Mouse (Mus musculus) midbrain, embryonic 14.5 days (tissue): Measurements from ENCODE around the gene Plekhg5. TPM values are rescaled to one million over a fixed set of nuclear protein-coding genes. Genes with fewer than 3 reads are reported as not detected.

Experiments used
- ATAC-seq: fragments of 200-750 bp; cut with Nextera tagmentation; 2 replicates; pipeline ENCODE4 v1.8.0; 2017; ENCODE audit warnings: moderate number of reproducible peaks, moderate library complexity; ENCODE audit not compliant: low FRiP score, low TSS enrichment
- DNase-seq: peaks from one replicate; pipeline ENCODE4 v3.0.0-alpha.2; 2015
- H3K27ac ChIP-seq: fragments of 300-500 bp; sonication (generic); replicated peaks from 2 replicates; pipeline ENCODE4 v1.5.1; 2014; ENCODE audit warnings: mild to moderate bottlenecking, low read depth, low read length, moderate library complexity
- H3K27me3 ChIP-seq: fragments of 300-500 bp; sonication (generic); 2 replicates; pipeline ENCODE4 v1.6.1; 2014; ENCODE audit warnings: low read length, control low read depth, mixed read lengths; ENCODE audit not compliant: control insufficient read depth, insufficient read depth
- H3K36me3 ChIP-seq: fragments of 300-500 bp; sonication (generic); 2 replicates; pipeline ENCODE4 v1.6.1; 2014; ENCODE audit warnings: low read length, control low read depth; ENCODE audit not compliant: control insufficient read depth, insufficient read depth
- H3K4me1 ChIP-seq: fragments of 300-500 bp; sonication (generic); 2 replicates; pipeline ENCODE4 v1.6.1; 2014; ENCODE audit warnings: mild to moderate bottlenecking, antibody characterized with exemption, low read length, control low read depth; ENCODE audit not compliant: control insufficient read depth, insufficient read depth
- H3K4me2 ChIP-seq: fragments of 300-500 bp; sonication (generic); 2 replicates; pipeline ENCODE4 v1.6.1; 2014; ENCODE audit warnings: mild to moderate bottlenecking, low read length, moderate library complexity
- H3K4me3 ChIP-seq: fragments of 300-500 bp; sonication (generic); replicated peaks from 2 replicates; pipeline ENCODE4 v1.5.1; 2014; ENCODE audit warnings: low read depth, low read length
- H3K9ac ChIP-seq: fragments of 300-500 bp; sonication (generic); replicated peaks from 2 replicates; pipeline ENCODE4 v1.6.1; 2014; ENCODE audit warnings: mild to moderate bottlenecking, low read length, moderate library complexity
- H3K9me3 ChIP-seq: fragments of 300-500 bp; sonication (generic); 2 replicates; pipeline ENCODE4 v1.6.1; 2016; ENCODE audit warnings: low read length, control low read depth, mixed read lengths; ENCODE audit not compliant: control insufficient read depth
- WGBS: fragments of 180-500 bp; shearing (Covaris S2); extraction: QIAGEN DNeasy Blood & Tissue Kit; methylation state at CpG from one replicate; pipeline ENCODE4 v1.1.7; 2014; 5-methylcytosine and 5-hydroxymethylcytosine counted together
- polyA plus RNA-seq: library from polyadenylated mRNA; unstranded; fragments of >200 nt; fragmentation: Nextera tagmentation; extraction: Ambion mirVana; gene quantifications from 2 replicates; pipeline ENCODE4 v1.2.1, GENCODE M21; 2014

Gene Plekhg5
- polyA plus RNA-seq, 1 experiment from 2014 or later = 8.0 TPM

DNA sequence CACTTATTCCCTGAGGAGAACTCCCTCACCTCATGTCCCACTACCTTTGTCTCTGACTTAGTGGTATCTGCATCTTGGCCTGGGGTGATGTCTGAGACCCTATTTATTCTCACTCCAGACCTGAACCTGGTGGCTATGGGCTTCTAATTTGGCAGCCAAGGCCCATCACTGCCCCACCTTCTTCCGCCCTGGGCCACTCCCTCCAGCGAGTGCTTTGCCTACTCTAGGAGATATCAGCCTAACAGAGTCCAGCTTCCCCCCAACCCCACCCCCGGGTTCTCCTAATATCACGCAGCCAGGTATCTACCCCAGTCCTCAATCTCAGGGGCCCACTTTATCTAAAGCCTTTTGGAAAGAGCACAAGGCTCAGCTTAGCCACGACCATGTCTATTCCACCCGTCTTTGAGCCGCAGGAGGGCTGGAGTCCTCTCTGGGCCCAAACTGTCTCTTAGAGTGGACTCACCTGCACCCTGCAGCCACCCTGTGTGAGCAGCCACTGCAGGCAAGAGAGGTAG, 79.2 kb downstream of the Plekhg5 start:
- ATAC-seq = no peak
- peaks cover 40% of the 10 kb centered on the region for H3K27me3 ChIP-seq
- H3K36me3 ChIP-seq = no peaks in the 10 kb centered on the region
- peaks cover 6% of the 10 kb centered on the region; the same call in 1 of the 2 replicates for H3K4me1 ChIP-seq
- H3K4me3 ChIP-seq = peak overlapping the region; percentile 20; the same call in 1 of the 2 replicates
- H3K4me2 ChIP-seq = peak overlapping the region; percentile 41
- no peak for DNase-seq
- H3K27ac ChIP-seq = no peak overlapping the region
- no peak overlapping the region for H3K9ac ChIP-seq
- WGBS = 20% methylated on average over 7 of the region's 7 CpGs
- H3K9me3 ChIP-seq = no peaks in the 10 kb centered on the region

- Histone ChIP-seq H3K9ac (0 out of 2 replicates have a peak within 1 kb of the TSS, but pooled peaks have one; percentile 23), H3K36me3 (no peaks in the 10 kb centered on the region), H3K27ac (no peak within 1 kb of the TSS), H3K4me3 (peak within 1 kb of the TSS; percentile 20), H3K4me1 (peaks cover 6% of the 10 kb centered on the region; the same call in 1 of the 2 replicates), H3K4me2 (peak within 1 kb of the TSS; percentile 41), H3K9me3 (no peaks in the 10 kb centered on the region), H3K27me3 (peaks cover 40% of the 10 kb centered on the region)
- peak; percentile 61 for DNase-seq
- 1% methylated on average over 57 of the region's 57 CpGs for WGBS
- ATAC-seq = no peak
Observed at GRCm38 (mm10) chr4:152151966-152152544, 79.8 kb downstream of the Plekhg5 start, which contains the start of gene Espn. Gene Espn (minus strand): TSS chr4:152152371.

- H3K9ac ChIP-seq = no peak overlapping the region
Observed at GRCm38 (mm10) chr4:152153771-152154177, 81.5 kb downstream of the Plekhg5 start.

GRCm38 (mm10) chr4:152155019-152155418, 82.7 kb downstream of the Plekhg5 start:
- no peak for DNase-seq
- WGBS = 74% methylated on average over 4 of the region's 4 CpGs
- Histone ChIP-seq H3K4me3 (no peak overlapping the region), H3K27ac (no peak overlapping the region), H3K27me3 (peaks cover 70% of the 10 kb centered on the region), H3K4me1 (peaks cover 11% of the 10 kb centered on the region; the same call in 1 of the 2 replicates), H3K36me3 (no peaks in the 10 kb centered on the region), H3K4me2 (no peak overlapping the region), H3K9me3 (no peaks in the 10 kb centered on the region), H3K9ac (no peak overlapping the region)
- no peak for ATAC-seq

More at GRCm38 (mm10) chr4:152153771-152154177, 81.5 kb downstream of the Plekhg5 start:
- H3K9me3 ChIP-seq = no peaks in the 10 kb centered on the region
- H3K4me3 ChIP-seq = 0 out of 2 replicates have a peak overlapping the region, but pooled peaks have one; percentile 3
- WGBS = 2% methylated on average over 23 of the region's 23 CpGs
- DNase-seq = peak; percentile 85
- no peak overlapping the region for H3K27ac ChIP-seq
- no peaks in the 10 kb centered on the region for H3K36me3 ChIP-seq
- ATAC-seq = no peak
- peaks cover 11% of the 10 kb centered on the region; the same call in 1 of the 2 replicates for H3K4me1 ChIP-seq
- peak overlapping the region; percentile 38 for H3K4me2 ChIP-seq
- peaks cover 57% of the 10 kb centered on the region for H3K27me3 ChIP-seq

- peaks cover 71% of the 10 kb centered on the region for H3K27me3 ChIP-seq
- H3K9ac ChIP-seq = no peak overlapping the region; the same call in 1 of the 2 replicates
- no peak overlapping the region for H3K4me3 ChIP-seq
- ATAC-seq = no peak
- H3K36me3 ChIP-seq = no peaks in the 10 kb centered on the region
- H3K27ac ChIP-seq = no peak overlapping the region
- 18% methylated on average over 21 of the region's 21 CpGs for WGBS
- DNase-seq = peak; percentile 56
- H3K4me1 ChIP-seq = 0 out of 2 replicates have a peak, but pooled peaks cover 5% of the 10 kb centered on the region
- no peaks in the 10 kb centered on the region for H3K9me3 ChIP-seq
- H3K4me2 ChIP-seq = peak overlapping the region; percentile 9; the same call in 1 of the 2 replicates
Observed at GRCm38 (mm10) chr4:152157779-152158584, 85.7 kb downstream of the Plekhg5 start.

DNA sequence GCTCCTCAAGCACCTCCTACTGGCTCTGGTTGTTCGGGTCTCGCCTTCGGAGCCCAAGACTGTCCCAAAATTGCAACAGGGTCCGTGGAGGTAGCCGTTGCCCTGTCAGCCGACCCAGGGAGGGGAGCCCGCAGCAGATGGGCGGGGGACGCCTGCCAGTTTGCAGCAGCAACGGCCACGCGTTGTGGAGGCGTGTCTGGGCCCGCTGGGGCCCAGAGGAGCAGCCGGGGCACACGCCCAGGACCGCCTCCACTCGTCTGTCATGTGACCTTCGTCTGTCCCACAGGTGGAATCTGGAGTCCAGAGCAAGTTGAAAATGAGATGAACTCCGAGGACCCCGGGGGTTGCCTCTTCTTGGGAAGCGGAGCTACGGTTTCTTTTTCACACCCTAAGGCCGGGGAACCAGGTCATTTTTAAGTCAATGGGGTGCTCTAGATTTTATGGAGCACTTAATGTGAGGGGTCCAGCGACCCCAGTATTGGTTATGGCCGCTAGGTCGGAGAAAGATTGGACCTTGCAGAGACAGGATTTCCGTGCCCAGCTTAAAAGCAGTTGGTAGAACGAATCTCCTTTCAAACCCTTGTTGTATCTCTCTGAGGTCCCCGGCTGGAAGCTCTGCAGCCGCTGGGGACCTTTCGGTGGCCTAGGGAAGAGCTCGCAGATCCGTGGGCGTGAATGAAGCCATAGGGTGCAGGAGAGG, 86.4 kb downstream of the Plekhg5 start, which contains the start of gene Hes2:
TSS of gene Hes2 (plus strand) at position 283 of the 700 bp plus-strand sequence.
- H3K9me3 ChIP-seq = no peaks in the 10 kb centered on the region
- WGBS = 4% methylated on average over 35 of the region's 35 CpGs
- no peak for ATAC-seq
- H3K36me3 ChIP-seq = no peaks in the 10 kb centered on the region
- no peak within 1 kb of the TSS for H3K27ac ChIP-seq
- peaks cover 63% of the 10 kb centered on the region for H3K27me3 ChIP-seq
- H3K4me3 ChIP-seq = no peak within 1 kb of the TSS
- DNase-seq = peak; percentile 10
- peak within 1 kb of the TSS; percentile 9; the same call in 1 of the 2 replicates for H3K4me2 ChIP-seq
- H3K9ac ChIP-seq = no peak within 1 kb of the TSS; the same call in 1 of the 2 replicates
- H3K4me1 ChIP-seq = 0 out of 2 replicates have a peak, but pooled peaks cover 5% of the 10 kb centered on the region

- Histone ChIP-seq H3K9ac (no peak overlapping the region), H3K36me3 (no peaks in the 10 kb centered on the region), H3K4me3 (no peak overlapping the region), H3K4me2 (no peak overlapping the region), H3K27me3 (peaks cover 59% of the 10 kb centered on the region), H3K4me1 (0 out of 2 replicates have a peak, but pooled peaks cover 5% of the 10 kb centered on the region), H3K9me3 (no peaks in the 10 kb centered on the region), H3K27ac (no peak overlapping the region)
- no peak for DNase-seq
- no peak for ATAC-seq
- under 1% methylated on average over 19 of the region's 19 CpGs for WGBS
Observed at GRCm38 (mm10) chr4:152159285-152159678, 87.0 kb downstream of the Plekhg5 start.

GRCm38 (mm10) chr4:152160748-152161147, 88.5 kb downstream of the Plekhg5 start:
- no peaks in the 10 kb centered on the region for H3K36me3 ChIP-seq
- H3K27me3 ChIP-seq = peaks cover 57% of the 10 kb centered on the region
- no peaks in the 10 kb centered on the region for H3K9me3 ChIP-seq
- no peak overlapping the region for H3K9ac ChIP-seq
- 35% methylated on average over 4 of the region's 4 CpGs for WGBS
- DNase-seq = no peak
- H3K27ac ChIP-seq = no peak overlapping the region
- H3K4me2 ChIP-seq = no peak overlapping the region
- no peak for ATAC-seq
- 0 out of 2 replicates have a peak, but pooled peaks cover 5% of the 10 kb centered on the region for H3K4me1 ChIP-seq
- no peak overlapping the region for H3K4me3 ChIP-seq
